ENCODE assay signal across 12 mouse cellular contexts in genomic region chr11:45873666-45874065, GRCm38 (mm10). TPM values are rescaled to one million over a fixed set of nuclear protein-coding genes. Genes with fewer than 3 reads are reported as not detected.
DNase-seq lines count a peak whose midpoint lies in the region; ATAC-seq and TF ChIP-seq lines count a peak whose summit lies in the region.
"Had no signal": no experiment of that assay in that cellular context is flagged by ENCODE, and none has a peak within 500 bp of the region (broad histone marks: within the 10 kb centered on the region; RNA-seq: fewer than 3 reads in every experiment).

No protein-coding gene starts in this region.

- H3K27me3 ChIP-seq in kidney, postnatal 0 days (ENCODE audit: insufficient read depth, low read length): no peaks in the 10 kb centered on the region
- H3K27me3 ChIP-seq: limb, embryonic 12.5 days; neural tube, embryonic 13.5 days had no signal

- H3K9ac ChIP-seq in kidney, postnatal 0 days (ENCODE audit: low read depth, low read length): no peak overlapping the region
- H3K9ac ChIP-seq in ES-E14 (ENCODE audit: insufficient read depth, low read depth, low read length, poor library complexity, severe bottlenecking): no peak overlapping the region
- H3K9ac ChIP-seq: limb, embryonic 12.5 days; neural tube, embryonic 13.5 days had no signal

- peak; percentile 53 for TF ChIP-seq CTCF in kidney, postnatal 0 days (IDR thresholded peaks at IDR 0.05; ENCODE audit: low read depth)

- in situ Hi-C loops in ES-E14 (cut with MboI; ENCODE audit: low sequenced_read_pairs in 2 of 2, unreplicated experiment in 2 of 2): no loop called here

- intact Hi-C loops in heart, postnatal 36 days (cut with DNase I): no loop called here

- peaks cover 15% of the 10 kb centered on the region for H3K4me1 ChIP-seq in kidney, postnatal 0 days (replicated peaks; ENCODE audit: insufficient read depth, low read length)
- no peaks in the 10 kb centered on the region for H3K4me1 ChIP-seq in ES-E14 (ENCODE audit: control insufficient read depth in 2 of 2, insufficient read depth in 2 of 2, low read length in 2 of 2, poor library complexity in 1 of 2)

- H3K27ac ChIP-seq in kidney, postnatal 0 days: no peak overlapping the region
- H3K27ac ChIP-seq in ES-E14 (ENCODE audit: insufficient read depth, low read depth, low read length, poor library complexity, severe bottlenecking): no peak overlapping the region
- H3K27ac ChIP-seq: limb, embryonic 12.5 days; neural tube, embryonic 13.5 days had no signal

- no peak overlapping the region for H3K4me3 ChIP-seq in kidney, postnatal 0 days (replicated peaks; ENCODE audit: low read depth, low read length)
- H3K4me3 ChIP-seq in ES-E14 (ENCODE audit: insufficient read depth in 1 of 2, low read depth in 1 of 2, low read length in 2 of 2, poor library complexity in 1 of 2, severe bottlenecking in 1 of 2): no peak overlapping the region
- H3K4me3 ChIP-seq: limb, embryonic 12.5 days; neural tube, embryonic 13.5 days had no signal

- no peak overlapping the region for H3K4me2 ChIP-seq in kidney, postnatal 0 days (ENCODE audit: low read length)
- H3K4me2 ChIP-seq: limb, embryonic 12.5 days; neural tube, embryonic 13.5 days had no signal

- WGBS in kidney, postnatal 0 days: 88% methylated on average over 1 of the region's 1 CpGs

- H3K36me3 ChIP-seq in kidney, postnatal 0 days (ENCODE audit: insufficient read depth, low read length): no peaks in the 10 kb centered on the region
- H3K36me3 ChIP-seq in ES-E14 (ENCODE audit: control insufficient read depth, insufficient read depth, low read length, poor library complexity, severe bottlenecking): no peaks in the 10 kb centered on the region
- H3K36me3 ChIP-seq: neural tube, embryonic 13.5 days had no signal

- DNase-seq in kidney, postnatal 0 days (ENCODE audit: low spot score): no peak
- DNase-seq in kidney, adult 11 months: no peak
- DNase-seq in 416B (ENCODE audit: low read depth) (peak; percentile 43), ES-E14 (ENCODE audit: low read depth, low spot score) (peak; percentile 59)
- no peak for DNase-seq in testis, postnatal 14 days (ENCODE audit: low spot score)
- no peak for DNase-seq in heart, adult 11 months
- DNase-seq in heart, postnatal 36 days: no peak
- DNase-seq: gastrocnemius, postnatal 36 days; right cerebral cortex, postnatal 25 days had no signal

- no peaks in the 10 kb centered on the region for H3K9me3 ChIP-seq in kidney, postnatal 0 days (replicated peaks; ENCODE audit: low read length)
- no peaks in the 10 kb centered on the region for H3K9me3 ChIP-seq in ES-E14 (ENCODE audit: control insufficient read depth, insufficient read depth, low read depth, low read length)
- H3K9me3 ChIP-seq: limb, embryonic 12.5 days; neural tube, embryonic 13.5 days had no signal

- no peak for ATAC-seq in kidney, postnatal 0 days (replicated peaks; ENCODE audit: low FRiP score, low read depth)
- ATAC-seq in granulocyte monocyte progenitor cell, adult 5-6 weeks (replicated peaks; ENCODE audit: poor library complexity, severe bottlenecking): 0 out of 2 replicates have a peak, but pooled peaks have one; percentile 35

TF ChIP-seq in ES-E14, 5 proteins besides CTCF, POLR2A, EP300 and RAD21:
- no peak for TF ChIP-seq MAFK (IDR thresholded peaks at IDR 0.05; ENCODE audit: insufficient read depth, low read depth, low read length)

RNA-seq across cellular contexts. Expression of gene Clint1, which starts 21.8 kb away (rescaled TPM):
- polyA plus RNA-seq in kidney, postnatal 0 days (2015; fragmentation: Nextera tagmentation; extraction: Ambion mirVana): 88.4 and 90.3 TPM in 2 replicates
- 31.0 and 40.7 TPM in 2 replicates for total RNA-seq in ES-E14 (2012; rRNA removed)
- 113 and 131 TPM in 2 replicates for total RNA-seq in granulocyte monocyte progenitor cell, adult 5-6 weeks (2014; fragmentation: Nextera tagmentation)
- total RNA-seq in granulocyte monocyte progenitor cell, adult 5-6 weeks (2017): 118 and 127 TPM in 2 replicates
- total RNA-seq in heart, postnatal 36 days (2021): 10 to 100 TPM; 43.2 to 43.7 TPM

Comparison
In these comparisons a context has a peak if more than half of its experiments do, and no peak if none do; other contexts are left out.
1. DNase-seq: peak in 416B (single experiment) and ES-E14 (single experiment); none in kidney, postnatal 0 days (single experiment), kidney, adult 11 months (single experiment), testis, postnatal 14 days (single experiment), heart, adult 11 months (single experiment) and heart, postnatal 36 days (0 of 2).